Mouse (Mus musculus) spleen, adult 12 weeks (tissue): ENCODE measurements around the gene Hoxa3.
A peak's percentile ranks its signal among the peaks of the same experiment; 100 is the strongest.

Experiments
- DNase-seq: peaks from one replicate; pipeline ENCODE4 v3.0.0; 2022; ENCODE audit warnings: low spot score

Gene Hoxa3

DNA sequence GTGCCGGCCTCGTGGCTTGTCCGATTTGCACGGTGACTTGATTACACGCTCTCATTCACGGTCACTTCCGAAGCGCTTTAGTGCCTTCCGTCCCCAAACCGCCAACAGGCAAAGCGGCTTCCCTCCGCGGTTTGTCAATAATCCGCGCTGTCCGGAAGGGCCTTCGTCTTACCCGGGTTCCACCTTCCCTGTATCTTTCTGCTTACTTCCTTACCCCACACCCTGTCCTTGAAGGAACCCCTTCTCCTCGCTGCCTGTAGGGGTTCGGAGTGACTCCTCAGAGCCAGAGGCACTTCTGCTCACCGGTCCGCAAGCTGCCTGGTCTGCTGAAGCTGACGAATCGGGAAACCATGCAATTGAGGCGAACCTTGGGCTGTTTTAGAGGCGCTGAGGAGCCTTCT lies 33.3 kb upstream of the Hoxa3 start:
- DNase-seq, result no peak

DNA sequence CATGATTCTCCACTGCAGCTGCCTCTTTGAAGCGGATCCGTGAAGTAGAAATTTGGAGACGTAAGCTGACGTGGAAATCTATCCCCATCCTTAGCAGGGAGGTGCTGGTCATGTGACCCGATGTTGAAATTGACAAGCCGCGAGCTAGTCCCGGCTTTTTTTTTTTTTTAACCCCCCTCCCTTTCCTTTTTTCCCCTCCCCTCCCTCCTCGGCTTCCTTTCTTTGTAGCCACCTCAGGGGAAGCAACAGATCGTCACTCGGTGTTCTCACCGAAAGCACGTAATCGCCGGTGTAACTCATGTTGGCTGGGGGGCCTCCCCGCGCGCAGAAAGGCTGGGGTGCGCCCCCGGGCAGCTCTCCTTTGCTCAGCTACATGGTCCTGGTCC lies 32.6 kb upstream of the Hoxa3 start, which contains the start of gene Hoxa11:
Gene Hoxa11, minus strand, starts transcription at position 54 of the 386 bp plus-strand sequence.
- no peak for DNase-seq

DNA sequence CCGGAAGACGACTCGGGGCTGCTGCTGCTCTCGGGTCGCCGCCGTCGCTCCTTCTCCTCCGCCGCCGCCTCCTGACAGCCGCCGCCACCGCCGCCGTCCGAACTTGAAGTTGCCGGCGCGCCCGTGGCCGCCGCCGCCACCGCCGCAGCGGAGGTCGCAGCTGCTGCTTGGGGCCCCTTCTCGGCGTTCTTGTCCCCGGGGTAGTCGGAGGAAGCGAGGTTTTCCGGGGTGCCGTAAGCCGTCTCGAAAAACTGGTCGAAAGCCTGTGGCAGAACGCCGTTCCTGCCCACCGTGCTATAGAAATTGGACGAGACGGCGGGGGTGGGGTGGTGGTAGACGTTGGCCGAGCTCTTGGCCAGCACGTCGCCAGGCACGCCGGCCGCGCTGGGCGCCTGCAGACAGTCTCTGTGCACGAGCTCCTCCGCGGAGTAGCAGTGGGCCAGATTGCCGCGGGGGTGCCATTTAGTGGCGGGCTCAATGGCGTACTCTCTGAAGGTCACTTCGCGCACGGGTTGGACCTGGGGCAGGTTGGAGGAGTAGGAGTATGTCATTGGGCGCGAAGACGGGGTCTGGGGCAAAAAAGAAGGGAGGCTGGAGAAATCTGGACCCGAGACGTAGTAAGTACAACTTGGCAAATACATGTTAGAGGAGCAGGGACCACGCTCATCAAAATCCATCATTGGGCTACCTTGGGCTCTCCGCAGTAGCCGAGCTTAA lies 32.1 kb upstream of the Hoxa3 start:
- no peak for DNase-seq

DNA sequence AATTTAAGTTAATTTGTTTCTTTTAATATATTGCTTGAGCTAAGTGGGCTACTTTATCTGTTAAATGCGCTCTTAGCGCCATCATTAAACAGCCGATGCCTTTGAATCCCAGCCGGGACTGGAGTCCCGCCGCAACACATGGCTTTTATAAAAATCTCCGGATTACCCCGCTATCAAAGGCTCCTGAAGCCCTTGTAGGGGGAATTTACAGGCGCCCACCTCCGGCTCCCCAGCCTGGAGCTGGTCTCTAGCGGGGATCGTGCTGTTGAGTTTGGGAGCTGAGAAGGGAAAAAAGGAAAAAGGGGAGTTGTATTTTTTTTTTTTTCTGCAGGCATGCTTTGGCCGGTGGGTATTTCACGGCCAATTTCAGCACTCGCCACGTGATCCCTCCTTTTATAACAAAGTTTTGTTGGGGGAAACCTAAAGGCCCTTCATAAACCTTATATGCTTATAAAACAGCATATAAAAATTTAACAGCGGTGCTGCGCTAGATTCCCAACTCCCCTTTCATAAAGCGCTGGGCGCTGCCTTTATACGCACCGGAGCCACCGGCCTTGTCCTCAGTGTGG lies 31.4 kb upstream of the Hoxa3 start:
- DNase-seq, result no peak

DNA sequence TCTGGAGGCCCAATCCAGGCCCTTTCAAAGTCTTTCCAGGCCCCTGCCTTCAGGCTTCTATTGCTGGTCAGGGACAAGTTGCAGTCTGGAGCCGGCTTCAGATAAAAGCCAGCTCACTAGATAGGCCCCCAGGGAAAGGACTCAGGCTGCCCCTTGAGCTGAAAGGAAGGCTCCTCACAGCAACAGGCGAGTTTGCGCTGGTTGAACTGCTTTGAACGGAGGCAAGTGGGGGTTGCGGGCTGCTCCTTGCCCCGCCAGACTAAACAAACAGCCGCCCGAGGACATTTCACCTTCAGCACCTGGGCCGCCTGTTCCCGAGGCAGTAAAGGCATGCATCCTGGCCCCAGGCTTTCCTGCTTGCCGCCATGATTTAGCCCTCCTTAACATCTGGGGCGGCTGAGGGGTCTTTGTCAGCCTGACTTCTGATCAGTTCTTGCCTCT lies 30.6 kb upstream of the Hoxa3 start:
- no peak for DNase-seq

DNA sequence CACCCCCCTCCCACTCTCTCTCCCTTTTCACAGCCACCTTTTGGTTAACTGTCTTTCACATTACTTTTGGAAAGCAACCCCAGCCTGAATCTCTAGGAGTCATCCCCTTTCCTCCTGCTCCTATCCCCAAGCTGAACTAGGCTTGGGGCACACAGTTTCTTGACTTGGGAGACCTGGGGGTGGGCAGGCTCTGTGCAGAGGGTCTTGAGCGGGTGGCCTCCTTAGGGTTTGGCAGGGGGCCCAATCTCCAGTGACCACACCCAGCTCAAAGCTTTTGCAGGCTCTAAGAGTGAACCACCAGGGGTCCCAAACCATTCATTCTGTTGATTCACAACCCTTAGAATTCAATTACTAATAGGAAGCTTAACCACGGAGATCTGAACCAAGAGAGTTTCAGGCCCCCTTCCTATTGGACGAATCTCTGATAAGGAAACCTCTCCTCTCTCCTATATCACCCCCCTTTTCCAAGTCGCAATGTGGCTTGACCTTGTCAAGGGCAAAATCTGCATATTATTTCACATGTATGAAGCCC lies 29.7 kb upstream of the Hoxa3 start:
- DNase-seq, result no peak

DNA sequence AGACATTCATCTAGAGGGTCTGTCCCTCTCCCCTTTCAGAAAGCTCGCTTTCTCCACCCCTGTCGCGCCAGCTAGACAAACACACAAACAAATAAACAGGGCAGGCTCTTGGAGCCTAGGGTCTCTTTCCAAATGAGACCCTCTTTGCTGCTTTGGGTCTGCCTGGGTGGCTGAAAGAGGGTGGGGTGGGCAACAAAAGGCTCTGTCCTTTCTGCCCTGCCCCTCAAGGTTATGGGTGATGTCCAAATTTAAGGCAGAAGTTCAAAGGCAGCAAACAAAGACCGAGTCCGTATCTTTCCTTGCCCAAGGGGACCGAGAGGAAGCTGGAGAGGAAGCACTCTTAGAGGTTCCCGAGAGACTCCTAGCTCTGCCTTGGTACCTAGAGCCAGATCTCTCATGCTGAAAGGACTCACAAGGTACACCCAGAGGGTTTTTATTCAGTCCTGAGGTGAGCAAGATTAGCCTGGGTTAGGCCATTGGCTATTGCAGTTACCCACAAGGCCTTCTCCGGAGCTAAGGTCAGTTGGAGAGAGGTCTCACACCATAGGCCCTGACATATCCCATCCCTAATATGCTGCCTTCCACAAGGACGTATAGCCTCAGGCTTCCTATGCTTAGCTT lies 28.0 kb upstream of the Hoxa3 start:
- no peak for DNase-seq

DNA sequence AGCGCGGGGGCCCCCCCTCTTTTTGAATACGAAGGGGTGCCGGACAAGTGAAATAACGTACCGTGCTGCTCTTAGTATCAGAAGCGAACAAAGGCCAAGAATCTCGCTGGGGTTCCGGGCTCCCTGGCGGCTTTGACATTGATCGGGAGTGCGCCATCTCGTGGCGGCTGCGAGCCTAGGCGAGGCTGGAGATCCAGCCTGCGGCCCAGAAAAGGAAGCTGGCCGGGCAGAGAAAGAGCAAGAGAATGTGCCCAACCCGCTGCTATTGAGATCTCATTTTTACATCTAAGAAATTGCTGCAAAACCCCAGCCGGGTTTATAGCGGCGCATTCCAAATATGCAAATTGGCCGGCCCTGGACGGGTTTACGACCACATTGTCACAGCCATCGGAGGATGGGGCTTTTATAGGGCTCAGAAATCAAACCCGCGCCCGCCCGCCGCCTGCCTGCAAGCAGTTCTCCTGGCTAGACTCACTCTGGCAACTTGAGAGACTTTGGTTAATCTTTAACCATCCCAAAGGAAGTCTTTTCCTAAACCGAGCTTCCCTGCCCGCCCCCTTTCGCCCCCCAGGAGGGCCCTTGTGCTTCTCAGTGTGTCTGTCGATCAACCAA lies 27.4 kb upstream of the Hoxa3 start, which contains the start of gene Hoxa10:
Gene Hoxa10, minus strand, starts transcription at position 466 of the 612 bp plus-strand sequence.
- DNase-seq, result peak; percentile 51

DNA sequence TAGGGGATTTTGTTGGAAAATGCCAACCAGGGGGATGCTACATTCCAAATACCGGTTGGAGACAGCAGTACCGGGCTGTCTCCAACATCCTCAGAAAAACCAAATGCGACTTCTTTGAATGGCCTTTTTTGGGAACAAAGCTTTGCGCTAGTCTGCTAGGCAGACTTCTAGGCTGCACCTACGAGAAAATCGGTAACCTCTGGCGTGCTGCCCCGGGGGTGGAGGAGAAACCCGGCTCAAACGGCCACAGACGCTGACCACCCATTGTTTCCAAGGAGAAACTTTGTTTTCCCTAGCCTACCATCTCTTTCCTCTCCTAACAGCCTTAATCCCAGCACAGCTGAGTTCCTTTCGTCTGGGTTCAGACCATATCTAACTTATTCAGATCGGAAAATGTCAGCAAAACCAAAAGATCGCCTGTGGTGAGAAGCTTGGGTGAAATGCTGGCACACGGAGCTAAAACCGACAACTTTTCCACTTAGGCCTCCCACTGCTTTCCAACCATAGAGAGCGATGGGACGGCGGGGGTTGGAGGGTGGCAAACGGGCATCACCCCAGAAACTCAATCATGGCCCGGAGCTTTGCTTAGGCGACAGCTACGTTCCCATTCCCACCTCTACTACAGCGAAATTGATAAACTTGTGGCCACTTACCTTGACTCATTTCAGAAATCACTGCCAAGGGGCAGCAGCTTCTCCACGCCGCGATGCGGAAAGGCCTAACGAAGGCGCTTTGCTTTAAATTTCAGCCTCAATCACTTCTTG lies 26.7 kb upstream of the Hoxa3 start:
- no peak for DNase-seq

DNA sequence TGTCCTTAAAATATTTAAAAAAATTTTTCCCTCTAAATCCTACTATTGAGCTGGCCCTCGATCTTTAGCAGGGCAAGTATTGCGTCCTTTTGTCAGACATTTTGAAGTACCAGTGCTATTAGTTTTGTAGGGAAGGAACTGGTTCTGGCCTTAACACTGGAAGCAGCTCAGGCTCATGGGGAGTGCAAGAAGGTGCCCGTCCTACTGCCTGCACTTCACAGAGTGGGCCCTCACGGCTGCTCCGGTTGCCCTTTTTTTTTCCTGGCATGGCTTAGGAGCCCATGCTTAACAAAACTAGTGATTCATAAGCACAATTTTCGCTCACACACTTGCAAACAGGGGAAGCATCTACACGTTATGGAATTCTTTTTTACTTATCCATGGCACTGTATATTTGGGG lies 25.8 kb upstream of the Hoxa3 start:
- DNase-seq, result no peak

DNA sequence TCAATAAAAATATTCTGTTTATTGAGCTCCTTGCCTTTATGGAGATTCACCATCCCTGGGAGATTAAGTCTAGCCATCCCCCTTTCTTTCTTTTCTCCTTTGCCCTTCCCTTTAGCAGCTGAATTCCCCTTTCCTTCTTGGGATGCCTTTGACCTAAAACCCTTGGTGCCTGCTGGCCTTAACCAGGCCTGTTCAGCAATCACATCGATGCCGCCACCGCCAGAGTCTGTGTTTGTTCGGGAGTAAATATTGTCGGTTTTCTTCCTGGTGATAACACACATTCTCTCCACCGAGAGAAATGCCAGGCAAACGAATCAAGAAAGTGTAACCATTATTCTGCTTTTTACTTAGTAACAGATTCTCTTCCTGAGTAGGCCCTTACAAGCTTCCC lies 25.0 kb upstream of the Hoxa3 start:
- no peak for DNase-seq

DNA sequence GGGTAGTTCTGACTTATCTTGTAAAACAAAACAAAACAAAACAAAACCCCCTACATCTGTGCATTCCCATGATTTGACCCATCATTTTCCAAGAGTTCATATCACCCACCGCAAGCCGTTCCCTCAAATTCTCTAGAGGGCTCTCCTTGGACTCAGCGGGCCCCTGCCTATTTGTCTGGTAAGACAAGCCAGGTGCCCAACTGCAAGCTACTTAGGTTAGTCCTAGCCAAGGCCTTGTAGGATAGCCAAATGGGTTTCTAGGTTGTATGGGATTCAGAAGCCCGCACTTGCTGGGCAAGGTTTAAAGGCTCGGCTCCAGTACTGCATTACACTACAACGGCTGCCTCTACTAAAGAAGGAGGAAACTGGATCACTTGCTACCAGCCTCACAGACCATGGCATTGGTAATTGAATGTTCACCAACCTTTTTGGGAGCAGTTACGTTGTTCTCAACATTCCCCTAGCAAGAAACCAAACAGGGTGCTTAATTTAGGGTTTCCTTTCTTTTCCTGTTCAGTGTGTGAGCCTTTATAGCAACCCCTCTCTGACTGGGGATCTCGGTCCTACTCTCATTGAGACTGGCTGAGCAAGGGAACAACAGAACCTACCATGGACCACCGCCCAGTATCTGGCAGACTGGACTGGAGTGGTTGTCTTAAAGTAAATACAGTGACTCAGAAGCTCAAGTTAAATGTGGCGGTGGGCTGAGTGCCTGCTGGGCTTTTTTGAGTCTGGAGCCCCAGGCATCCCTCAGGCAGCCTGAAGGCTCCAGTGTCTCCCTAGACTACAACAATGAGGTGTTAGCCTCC lies 24.4 kb upstream of the Hoxa3 start:
- DNase-seq, result no peak

DNA sequence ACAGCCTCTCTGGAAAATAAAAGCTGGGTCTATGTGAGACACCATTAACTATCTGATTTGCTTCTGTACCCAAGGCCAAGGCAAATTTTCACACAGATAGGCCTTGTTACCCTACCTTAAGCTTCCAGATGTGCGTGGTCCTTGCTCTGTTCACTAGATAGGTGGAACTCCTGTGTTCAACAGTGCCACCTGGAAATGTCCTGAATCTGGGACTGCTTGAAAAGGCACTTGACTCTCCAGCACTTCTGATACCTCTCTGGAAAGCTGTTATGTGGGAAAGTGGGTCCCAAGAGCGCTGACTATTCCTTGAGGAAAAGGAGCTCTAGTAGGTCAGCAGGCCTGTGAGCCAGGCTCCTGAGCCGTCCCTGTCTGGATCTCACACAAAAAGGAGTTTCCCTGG lies 23.7 kb upstream of the Hoxa3 start:
- DNase-seq, result no peak

DNA sequence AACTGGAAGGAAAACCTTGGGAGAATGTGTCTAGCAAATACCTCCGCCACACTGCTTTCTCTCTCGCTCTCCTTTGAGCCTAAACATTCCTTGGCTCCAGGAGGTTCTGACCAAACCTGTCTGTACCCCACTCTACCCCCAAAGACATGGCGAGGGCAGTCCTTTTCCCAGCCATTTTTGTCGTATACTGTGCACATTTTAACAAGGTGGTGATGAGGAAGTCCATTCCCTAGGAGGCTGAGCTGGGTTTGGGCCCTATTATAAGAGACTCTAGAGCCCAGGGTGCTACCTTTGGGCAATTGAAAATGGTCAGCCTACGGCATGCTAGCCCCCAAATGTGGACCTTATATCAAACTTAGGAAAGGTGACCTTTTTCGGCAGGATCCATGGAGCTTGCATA lies 22.7 kb upstream of the Hoxa3 start:
- no peak for DNase-seq

DNA sequence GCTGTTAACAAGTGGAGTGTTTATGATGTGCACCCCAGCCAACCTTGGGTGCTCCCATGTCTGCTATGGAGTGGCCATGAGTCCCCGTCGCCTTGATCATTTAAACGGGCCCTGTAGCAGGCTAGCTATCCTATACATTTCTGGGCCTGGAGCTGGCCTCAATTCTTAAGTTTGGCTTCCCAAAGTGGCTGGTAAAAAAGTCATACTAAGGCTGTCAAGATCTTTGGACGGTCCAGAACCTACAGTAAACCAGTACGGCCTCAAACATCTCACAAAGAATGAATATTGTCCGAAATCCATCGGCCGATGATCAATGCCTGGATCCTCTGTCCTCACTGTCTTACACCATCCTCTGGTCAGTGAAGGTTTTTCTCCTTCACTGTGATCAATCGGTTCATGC lies 22.1 kb upstream of the Hoxa3 start:
- DNase-seq, result no peak

DNA sequence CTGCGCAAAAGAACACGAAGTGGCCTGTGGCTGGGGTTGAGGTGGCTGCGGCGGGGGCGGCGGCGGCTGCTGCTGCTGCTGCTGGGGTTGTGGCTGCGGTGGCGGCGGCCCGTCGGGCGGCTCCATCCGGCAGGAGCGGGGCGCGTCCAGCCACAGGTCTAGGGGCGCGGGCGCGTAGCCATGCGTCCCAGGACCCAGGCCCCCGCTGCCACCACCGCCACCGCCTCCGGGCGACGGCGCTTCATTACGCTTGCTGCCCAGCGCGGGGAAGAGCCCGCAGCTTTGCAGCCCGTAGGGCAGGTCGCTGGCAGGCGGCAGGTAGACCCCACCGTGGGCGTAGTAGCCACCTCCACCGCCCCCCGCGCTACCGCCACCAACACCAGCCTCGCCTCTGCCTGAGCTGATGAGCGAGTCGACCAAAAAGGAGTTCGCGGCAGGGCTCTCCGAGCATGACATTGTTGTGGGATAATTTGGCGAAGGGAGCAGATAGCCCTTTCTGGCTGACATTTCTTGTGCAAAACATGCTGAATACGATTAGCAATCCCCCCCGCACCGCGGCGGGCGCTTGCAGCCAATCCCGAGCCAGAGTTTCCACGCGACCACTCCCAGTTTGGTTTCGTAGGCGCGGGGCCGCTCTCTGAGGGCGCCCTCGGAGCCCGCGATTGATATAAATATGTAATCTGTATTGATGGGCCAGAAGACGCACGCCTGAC lies 21.4 kb upstream of the Hoxa3 start:
- DNase-seq, result no peak

DNA sequence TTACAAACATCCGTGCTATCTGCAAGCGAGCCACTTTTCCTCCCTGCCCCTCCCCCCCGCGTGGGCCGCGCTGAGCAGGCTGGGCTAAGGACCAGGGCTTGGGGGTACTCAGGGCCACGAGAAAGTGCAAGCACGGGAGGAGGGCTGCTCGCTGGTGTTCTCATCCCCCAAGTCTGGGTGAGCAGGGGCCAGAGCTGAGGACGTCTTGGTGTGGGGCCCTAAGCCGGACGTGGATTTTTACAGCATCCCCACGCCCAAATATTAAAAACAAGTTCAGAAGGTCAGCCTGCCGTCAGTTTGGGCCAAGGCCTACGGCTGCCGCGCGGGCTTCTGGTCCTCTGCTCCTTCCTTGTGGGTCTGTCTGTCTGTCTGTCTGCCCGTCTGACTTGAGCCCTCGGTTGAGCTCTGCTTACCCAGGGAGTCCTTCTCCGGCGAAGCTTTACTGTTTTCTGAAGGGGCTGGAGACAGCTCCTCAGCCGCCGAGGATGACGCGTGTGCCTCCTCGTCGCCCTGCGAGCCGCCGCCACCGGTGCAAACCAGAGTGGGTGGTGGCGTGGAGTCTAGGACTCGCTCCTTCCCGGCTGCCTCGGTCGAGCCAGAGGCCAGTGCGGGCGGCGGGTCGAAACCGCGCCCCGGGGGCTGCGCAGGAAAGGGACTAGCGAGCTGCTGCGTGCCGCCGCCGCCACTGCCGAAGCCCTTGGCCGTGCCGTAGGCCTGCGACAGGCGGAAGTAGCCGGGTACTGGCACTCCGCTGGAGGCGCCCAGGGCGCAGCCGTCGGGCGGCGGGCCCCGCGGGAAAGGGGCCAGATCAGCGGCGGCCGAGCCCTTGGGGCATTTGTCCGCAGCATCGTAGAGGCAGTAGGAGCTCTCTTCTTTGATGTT lies 20.7 kb upstream of the Hoxa3 start:
- DNase-seq, result no peak

DNA sequence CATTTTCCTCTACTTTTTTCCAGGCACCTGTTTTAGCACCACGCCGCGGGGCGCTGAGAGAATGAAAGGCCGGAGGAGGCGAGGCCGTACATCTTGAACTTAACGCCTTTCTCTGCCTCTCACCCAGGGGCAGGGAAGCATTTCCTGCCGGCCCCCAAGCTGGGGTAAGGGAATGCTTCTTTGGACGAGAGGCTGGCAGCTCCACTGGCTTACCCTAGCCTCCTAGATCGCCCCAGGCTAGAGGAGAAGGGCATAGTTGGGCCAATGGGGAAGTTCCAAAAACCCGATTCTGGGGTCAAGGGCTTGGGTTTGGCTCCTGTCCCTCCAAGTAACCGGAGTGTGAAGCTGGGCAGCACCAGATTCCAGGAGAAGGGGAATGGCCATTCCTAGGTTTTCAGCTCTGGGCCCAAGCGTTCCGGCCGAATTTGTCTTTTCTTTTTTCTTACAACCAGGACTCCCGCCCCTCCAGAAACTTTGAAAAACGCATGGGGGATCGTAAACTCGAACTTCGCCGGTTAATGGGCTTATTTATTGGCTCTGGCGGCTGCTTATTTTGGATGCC lies 19.9 kb upstream of the Hoxa3 start:
- DNase-seq, result no peak

DNA sequence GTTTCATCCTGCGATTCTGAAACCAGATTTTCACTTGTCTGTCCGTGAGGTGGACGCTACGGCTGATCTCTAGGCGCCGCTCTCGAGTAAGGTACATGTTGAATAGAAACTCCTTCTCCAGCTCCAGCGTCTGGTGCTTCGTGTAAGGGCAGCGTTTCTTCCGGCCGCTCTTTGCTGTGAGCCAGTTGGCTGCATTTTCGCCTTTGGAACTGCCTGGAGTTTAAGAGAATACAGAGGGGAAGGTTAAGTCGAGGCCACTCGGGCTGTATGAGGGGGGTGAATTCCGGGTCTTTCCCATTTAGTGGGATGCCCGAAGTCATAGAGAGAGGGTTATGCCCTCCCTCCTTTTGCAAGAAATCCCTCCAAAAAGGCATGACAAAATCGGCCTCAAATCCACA lies 19.4 kb upstream of the Hoxa3 start:
- no peak for DNase-seq
